Mouse (Mus musculus) midbrain, postnatal 0 days (tissue): ENCODE results near the gene Lhfpl2. TPM values are rescaled to one million over a fixed set of nuclear protein-coding genes. Genes with fewer than 3 reads are reported as not detected.
A peak's percentile ranks its signal among the peaks of the same experiment; 100 is the strongest.

Experiments
- ATAC-seq: fragments of 200-750 bp; cut with Nextera tagmentation; 2 replicates; pipeline ENCODE4 v1.8.0; 2017; ENCODE audit warnings: moderate number of reproducible peaks, mild to moderate bottlenecking, moderate TSS enrichment, moderate library complexity; ENCODE audit not compliant: low FRiP score
- DNase-seq: peaks from one replicate; pipeline ENCODE4 v3.0.0-alpha.2; 2015; ENCODE audit warnings: low spot score
- H3K27ac ChIP-seq: fragments of 300-500 bp; sonication (generic); 2 replicates; pipeline ENCODE4 v1.5.1; 2014; ENCODE audit warnings: low read depth, mild to moderate bottlenecking, low read length, mixed read lengths
- H3K27me3 ChIP-seq: fragments of 300-500 bp; sonication (generic); 2 replicates; pipeline ENCODE4 v1.6.1; 2014; ENCODE audit warnings: low read length, control low read depth, mixed read lengths; ENCODE audit not compliant: insufficient read depth
- H3K36me3 ChIP-seq: fragments of 300-500 bp; sonication (generic); 2 replicates; pipeline ENCODE4 v1.6.1; 2014; ENCODE audit warnings: low read length, control low read depth, mixed read lengths; ENCODE audit not compliant: insufficient read depth
- H3K4me1 ChIP-seq: fragments of 300-500 bp; sonication (generic); 2 replicates; pipeline ENCODE4 v1.6.1; 2014; ENCODE audit warnings: mild to moderate bottlenecking, control low read depth, antibody characterized with exemption, low read length, mixed read lengths; ENCODE audit not compliant: insufficient read depth
- H3K4me2 ChIP-seq: fragments of 300-500 bp; sonication (generic); 2 replicates; pipeline ENCODE4 v1.6.1; 2014; ENCODE audit warnings: low read depth, mild to moderate bottlenecking, low read length, mixed read lengths; ENCODE audit not compliant: poor library complexity, severe bottlenecking
- H3K4me3 ChIP-seq: fragments of 300-500 bp; sonication (generic); 2 replicates; pipeline ENCODE4 v1.5.1; 2014; ENCODE audit warnings: low read depth, mild to moderate bottlenecking, low read length, moderate library complexity
- H3K9ac ChIP-seq: fragments of 300-500 bp; sonication (generic); replicated peaks from 2 replicates; pipeline ENCODE4 v1.6.1; 2014; ENCODE audit warnings: mild to moderate bottlenecking, low read length, moderate library complexity, mixed read lengths; ENCODE audit not compliant: poor library complexity, severe bottlenecking
- H3K9me3 ChIP-seq: fragments of 300-500 bp; sonication (generic); 2 replicates; pipeline ENCODE4 v1.6.1; 2016; ENCODE audit warnings: low read length, control low read depth
- CTCF ChIP-seq: IDR thresholded peaks from 2 replicates; pipeline ENCODE4 v1.5.1; 2016; ENCODE audit warnings: antibody characterized with exemption, mild to moderate bottlenecking
- WGBS: fragments of 180-500 bp; shearing (Covaris S2); extraction: QIAGEN DNeasy Blood & Tissue Kit; methylation state at CpG from one replicate; pipeline ENCODE4 v1.1.7; 2014; 5-methylcytosine and 5-hydroxymethylcytosine counted together
- polyA plus RNA-seq: library from polyadenylated mRNA; unstranded; fragments of >200 nt; fragmentation: Nextera tagmentation; extraction: Ambion mirVana; gene quantifications from 2 replicates; pipeline ENCODE4 v1.2.1, GENCODE M21; 2015
- total RNA-seq: library from RNA; depleted of rRNA; stranded (reverse); fragments of >200 nt; gene quantifications from 2 replicates; pipeline ENCODE4 v1.2.3, GENCODE M21; 2014

The Lhfpl2 gene
- total and polyA plus RNA-seq, 2 experiments from 2014 or later, result 10.7 to 23.9 TPM

DNA sequence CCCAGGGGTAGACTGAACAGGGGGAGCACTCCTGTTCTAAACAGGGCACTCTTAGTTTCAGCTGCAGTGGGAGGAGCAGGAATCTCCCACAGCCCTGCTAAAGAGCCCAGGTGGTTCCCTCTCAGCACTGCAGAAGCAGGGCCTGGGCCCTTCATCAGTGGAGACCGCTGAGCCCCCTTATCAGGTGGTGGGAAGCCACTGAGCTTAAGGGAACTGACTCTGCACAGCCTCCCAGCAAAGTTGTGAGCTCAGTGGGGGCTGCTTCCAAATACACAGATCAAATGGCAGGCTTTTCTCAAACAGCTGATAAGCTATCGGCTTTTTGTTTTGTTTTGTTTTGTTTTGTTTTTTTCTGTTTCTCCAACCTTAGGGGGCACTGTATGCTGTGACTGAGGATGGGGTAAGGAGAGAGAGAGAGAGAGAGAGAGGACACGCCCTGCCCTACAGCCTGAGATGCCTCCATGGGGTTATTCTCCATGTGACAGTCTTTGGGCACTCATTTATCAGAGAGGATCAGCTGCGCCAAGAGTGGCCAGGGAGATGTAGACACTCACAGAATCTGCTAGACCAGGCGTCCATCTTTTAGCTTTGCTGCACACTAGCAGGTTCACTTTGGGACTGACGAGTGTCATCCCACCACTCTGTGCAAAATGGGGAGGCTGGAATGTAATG is 117.9 kb downstream of the Lhfpl2 start:
- Histone ChIP-seq H3K9ac (no peak overlapping the region), H3K9me3 (no peaks in the 10 kb centered on the region), H3K4me3 (peak overlapping the region; percentile 52), H3K36me3 (no peaks in the 10 kb centered on the region), H3K4me2 (peak overlapping the region; percentile 90), H3K27me3 (0 out of 2 replicates have a peak, but pooled peaks cover 3% of the 10 kb centered on the region), H3K4me1 (peaks cover 16% of the 10 kb centered on the region; the same call in 1 of the 2 replicates), H3K27ac (no peak overlapping the region)
- TF ChIP-seq CTCF, result no peak
- ATAC-seq (no peak), DNase-seq (no peak)
- WGBS, result 70% methylated on average over 6 of the region's 6 CpGs

GRCm38 (mm10) chr13:94177148-94177547 is 119.6 kb downstream of the Lhfpl2 start:
- no peak overlapping the region for H3K4me3 ChIP-seq
- ATAC-seq (no peak), DNase-seq (peak; percentile 57)
- no peaks in the 10 kb centered on the region for H3K9me3 ChIP-seq
- TF ChIP-seq CTCF, result peak; percentile 57
- H3K4me2 ChIP-seq, result no peak overlapping the region
- no peaks in the 10 kb centered on the region for H3K36me3 ChIP-seq
- H3K9ac ChIP-seq, result no peak overlapping the region
- peaks cover 16% of the 10 kb centered on the region; the same call in 1 of the 2 replicates for H3K4me1 ChIP-seq
- no peaks in the 10 kb centered on the region for H3K27me3 ChIP-seq
- 57% methylated on average over 7 of the region's 7 CpGs for WGBS
- H3K27ac ChIP-seq, result no peak overlapping the region

- WGBS, result 34% methylated on average over 11 of the region's 11 CpGs
- no peak for TF ChIP-seq CTCF
- H3K4me3 ChIP-seq, result no peak overlapping the region
- H3K9me3 ChIP-seq, result no peaks in the 10 kb centered on the region
- H3K27ac ChIP-seq, result no peak overlapping the region
- H3K27me3 ChIP-seq, result no peaks in the 10 kb centered on the region
- ATAC-seq (peak; percentile 88), DNase-seq (peak; percentile 93)
- no peak overlapping the region for H3K4me2 ChIP-seq
- H3K9ac ChIP-seq, result no peak overlapping the region
- H3K4me1 ChIP-seq, result peaks cover 16% of the 10 kb centered on the region; the same call in 1 of the 2 replicates
- H3K36me3 ChIP-seq, result no peaks in the 10 kb centered on the region
These were observed 120.9 kb downstream of the Lhfpl2 start for GRCm38 (mm10) chr13:94178401-94179040.

- no peak for DNase-seq
- no peaks in the 10 kb centered on the region for H3K4me1 ChIP-seq
- no peak for TF ChIP-seq CTCF
- WGBS, result 94% methylated on average over 5 of the region's 5 CpGs
- no peaks in the 10 kb centered on the region for H3K9me3 ChIP-seq
- H3K9ac ChIP-seq, result no peak overlapping the region
- H3K36me3 ChIP-seq, result no peaks in the 10 kb centered on the region
- no peak overlapping the region for H3K4me3 ChIP-seq
- no peak overlapping the region for H3K4me2 ChIP-seq
- no peak for ATAC-seq
- H3K27ac ChIP-seq, result no peak overlapping the region
- no peaks in the 10 kb centered on the region for H3K27me3 ChIP-seq
These were observed 123.2 kb downstream of the Lhfpl2 start for GRCm38 (mm10) chr13:94180477-94181420.

- Histone ChIP-seq H3K36me3 (no peaks in the 10 kb centered on the region), H3K9me3 (no peaks in the 10 kb centered on the region), H3K4me1 (no peaks in the 10 kb centered on the region), H3K4me2 (no peak overlapping the region), H3K27me3 (no peaks in the 10 kb centered on the region), H3K4me3 (no peak overlapping the region), H3K9ac (no peak overlapping the region), H3K27ac (no peak overlapping the region)
- DNase-seq (no peak), ATAC-seq (no peak)
- no peak for TF ChIP-seq CTCF
- WGBS, result 86% methylated on average over 5 of the region's 5 CpGs
These were observed 124.4 kb downstream of the Lhfpl2 start for GRCm38 (mm10) chr13:94182026-94182425.
